Mouse (Mus musculus): ENCODE results near the gene Cd3e. TPM values are rescaled to one million over a fixed set of nuclear protein-coding genes. Genes with fewer than 3 reads are reported as not detected.
A peak's percentile ranks its signal among the peaks of the same experiment; 100 is the strongest.
"Not testable (repeated sequence)": the region's sequence is repeated elsewhere in the genome, so short reads cannot be mapped to it uniquely, and the experiment has no call there.

Cd3e gene
- total RNA-seq (2014; fragmentation: Nextera tagmentation) (not detected in 2 replicates), total RNA-seq (2017) (not detected in 2 replicates)

GRCm38 (mm10) chr9:45009180-45010078 is at the start of gene Cd3e:
Gene Cd3e (minus strand): TSS chr9:45009627.
- no peak for ATAC-seq (replicated peaks; ENCODE audit: poor library complexity, severe bottlenecking)

DNA sequence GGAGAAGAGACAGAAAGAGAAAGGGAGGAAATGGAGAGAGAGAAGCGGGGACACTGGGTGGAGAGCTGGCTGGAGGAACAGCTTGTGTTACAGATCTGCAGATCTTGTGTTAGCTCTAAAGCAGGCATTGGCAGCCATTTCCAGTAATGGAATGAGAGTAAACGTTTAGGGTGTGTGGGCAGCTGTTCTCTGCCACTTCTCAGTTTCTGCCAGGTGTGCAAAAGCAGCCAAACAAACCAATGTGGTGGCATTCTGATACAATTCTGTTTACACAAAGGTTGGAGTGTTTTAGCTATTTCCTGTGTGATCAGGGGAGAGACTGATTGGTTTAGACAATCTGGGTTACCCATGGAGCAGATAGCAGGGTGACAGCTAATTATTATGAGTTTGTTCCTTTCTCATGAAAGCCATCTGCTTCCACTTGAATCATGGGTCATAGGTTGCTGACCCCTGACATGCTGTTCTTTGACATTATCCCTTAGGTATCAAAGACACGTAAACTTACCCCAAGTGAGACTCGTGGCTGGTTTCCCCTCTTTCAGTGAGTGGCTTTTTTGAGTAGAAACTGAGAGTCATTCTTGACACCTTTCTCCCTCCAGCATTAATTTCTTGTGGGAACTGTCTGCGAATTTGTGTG is 49.0 kb upstream of the Cd3e start:
- ATAC-seq (replicated peaks; ENCODE audit: poor library complexity, severe bottlenecking) = no peak

GRCm38 (mm10) chr9:45055082-45055713 is 45.8 kb upstream of the Cd3e start, which contains the start of gene Mpzl3:
Gene Mpzl3 (plus strand): TSS chr9:45055186.
- peak; percentile 84 for ATAC-seq (replicated peaks; ENCODE audit: poor library complexity, severe bottlenecking)

DNA sequence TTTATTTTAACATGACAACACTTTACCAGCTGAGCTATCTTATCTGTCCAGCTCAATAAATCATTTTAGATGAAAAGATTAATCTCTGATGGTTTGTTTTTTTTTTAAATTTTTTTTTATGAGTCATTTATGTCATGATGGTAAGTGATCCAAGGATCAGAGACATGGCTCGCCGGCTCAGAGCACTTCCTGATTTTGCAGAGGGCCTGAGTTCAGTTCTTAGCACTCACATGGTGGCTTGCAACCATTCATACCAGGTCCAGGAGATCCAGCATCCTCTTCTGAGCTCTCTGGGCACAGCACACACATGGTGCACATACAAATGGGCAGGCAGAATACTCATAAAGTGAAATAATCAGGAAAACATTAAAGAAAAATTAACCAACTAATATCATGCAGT is 40.9 kb upstream of the Cd3e start:
- no peak for ATAC-seq (replicated peaks; ENCODE audit: poor library complexity, severe bottlenecking)

DNA sequence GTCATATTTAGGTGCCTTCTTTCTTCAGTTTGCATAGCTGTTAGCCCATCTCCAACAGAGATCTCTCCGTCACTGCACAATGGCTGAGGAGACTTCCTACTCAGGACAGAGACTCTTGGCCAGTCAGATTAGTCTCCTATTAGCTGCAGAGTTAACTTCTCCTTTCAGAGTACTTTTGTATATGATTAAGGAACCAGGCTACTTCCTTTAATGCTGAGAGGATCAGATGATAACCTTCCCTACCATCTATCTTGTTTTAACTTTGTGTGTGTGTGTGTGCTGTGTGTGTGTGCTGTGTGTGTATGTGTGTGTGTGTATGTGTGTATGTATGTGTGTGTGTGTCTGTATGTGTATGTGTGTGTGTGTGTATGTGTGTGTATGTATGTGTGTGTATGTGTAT is 40.3 kb upstream of the Cd3e start:
- ATAC-seq (replicated peaks; ENCODE audit: poor library complexity, severe bottlenecking) = peak; percentile 88

GRCm38 (mm10) chr9:45048511-45048910 is 39.1 kb upstream of the Cd3e start:
- peak; percentile 46 for ATAC-seq (replicated peaks; ENCODE audit: poor library complexity, severe bottlenecking)

DNA sequence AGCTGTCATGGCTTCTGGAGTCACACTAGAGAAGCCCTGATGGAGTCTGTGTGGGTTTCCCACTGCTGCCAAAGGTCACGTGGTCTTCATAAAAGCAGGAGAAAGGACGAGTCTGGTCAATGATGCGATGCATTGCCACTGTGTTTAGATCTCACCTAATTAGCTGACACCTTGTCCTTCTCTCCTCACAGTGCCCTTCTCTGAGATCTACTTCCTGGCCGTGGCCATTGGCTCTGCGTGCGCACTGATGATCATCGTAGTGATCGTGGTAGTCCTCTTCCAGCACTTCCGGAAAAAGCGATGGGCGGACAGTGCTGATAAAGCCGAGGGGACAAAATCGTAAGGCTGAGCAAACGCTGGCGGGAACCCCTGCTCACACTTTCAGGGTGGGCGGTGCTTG is 37.5 kb upstream of the Cd3e start:
- no peak for ATAC-seq (replicated peaks; ENCODE audit: poor library complexity, severe bottlenecking)

DNA sequence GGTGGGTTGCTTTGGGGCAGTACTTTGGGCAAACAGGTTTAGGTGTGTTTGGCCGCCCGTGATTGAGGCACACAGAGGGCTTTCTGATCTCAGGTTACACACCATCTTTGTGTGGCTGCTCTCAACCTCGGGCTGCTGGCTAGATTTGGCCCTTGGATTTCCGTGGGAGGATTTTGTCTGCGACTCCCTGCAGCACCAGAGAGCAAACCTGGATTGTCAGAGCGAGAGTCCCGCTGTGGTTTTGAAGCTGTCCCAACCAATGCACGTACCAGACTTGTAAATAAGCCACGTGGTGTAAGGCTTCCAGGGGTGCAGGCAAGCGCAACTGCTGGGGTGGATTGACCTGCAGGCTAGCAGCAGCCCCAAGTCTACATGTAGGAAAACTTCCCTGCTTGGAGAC is 33.5 kb upstream of the Cd3e start:
- no peak for ATAC-seq (replicated peaks; ENCODE audit: poor library complexity, severe bottlenecking)

GRCm38 (mm10) chr9:45042056-45042720 is 32.8 kb upstream of the Cd3e start:
- ATAC-seq (replicated peaks; ENCODE audit: poor library complexity, severe bottlenecking) = peak; percentile 35; the same call in 1 of the 2 replicates

GRCm38 (mm10) chr9:45041131-45041838 is 31.9 kb upstream of the Cd3e start:
- peak; percentile 46 for ATAC-seq (replicated peaks; ENCODE audit: poor library complexity, severe bottlenecking)

- ATAC-seq (replicated peaks; ENCODE audit: poor library complexity, severe bottlenecking) = no peak
Measured at GRCm38 (mm10) chr9:45040066-45040845, 30.8 kb upstream of the Cd3e start.

GRCm38 (mm10) chr9:45039499-45039898 is 30.1 kb upstream of the Cd3e start, which contains the start of gene Mpzl2:
Gene Mpzl2 (plus strand): TSS chr9:45039799.
- no peak for ATAC-seq (replicated peaks; ENCODE audit: poor library complexity, severe bottlenecking)

- not testable (repeated sequence) for ATAC-seq (replicated peaks; ENCODE audit: poor library complexity, severe bottlenecking)
Measured at GRCm38 (mm10) chr9:45037803-45038202, 28.4 kb upstream of the Cd3e start.

DNA sequence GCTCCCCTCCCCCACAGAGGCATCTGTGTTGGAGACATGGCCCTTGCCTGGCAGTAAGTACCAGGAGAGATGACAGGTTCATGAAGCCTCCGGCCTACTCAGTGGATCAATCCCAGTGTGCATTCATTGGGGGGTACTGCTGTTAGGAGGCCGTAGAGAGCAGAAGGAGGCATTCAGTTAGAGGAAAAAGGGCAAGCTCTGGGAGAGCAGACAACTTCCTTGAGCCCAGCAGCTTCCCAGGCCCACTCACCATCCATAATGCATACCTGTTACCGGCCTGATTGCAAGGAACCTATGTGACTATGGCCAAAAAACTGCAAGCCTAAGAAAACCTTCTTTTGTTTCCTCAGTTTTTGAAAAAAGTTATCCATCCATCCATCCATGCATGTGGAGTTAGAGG is 25.1 kb upstream of the Cd3e start:
- ATAC-seq (replicated peaks; ENCODE audit: poor library complexity, severe bottlenecking) = no peak

DNA sequence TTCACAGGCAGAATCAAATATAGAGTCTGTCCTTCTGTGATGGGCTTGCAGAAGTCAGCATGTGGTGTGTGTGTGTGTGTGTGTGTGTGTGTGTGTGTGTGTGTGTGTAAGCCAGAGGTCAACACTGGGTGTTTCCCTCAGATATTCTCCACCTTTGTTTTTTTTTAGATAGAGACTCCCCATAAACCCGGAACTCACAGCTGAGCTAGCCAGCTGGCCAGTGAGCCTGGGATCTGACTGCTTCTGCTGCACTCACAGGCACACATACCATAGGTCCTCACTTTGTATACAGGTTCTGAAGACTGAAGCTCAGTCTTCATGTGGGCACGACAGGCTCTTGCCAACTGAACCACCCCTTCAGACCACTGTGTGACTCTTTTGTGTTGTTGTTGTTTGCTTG is 22.8 kb upstream of the Cd3e start:
- ATAC-seq (replicated peaks; ENCODE audit: poor library complexity, severe bottlenecking) = no peak

- ATAC-seq (replicated peaks; ENCODE audit: poor library complexity, severe bottlenecking) = no peak
Measured at GRCm38 (mm10) chr9:45030341-45030740, 20.9 kb upstream of the Cd3e start.

DNA sequence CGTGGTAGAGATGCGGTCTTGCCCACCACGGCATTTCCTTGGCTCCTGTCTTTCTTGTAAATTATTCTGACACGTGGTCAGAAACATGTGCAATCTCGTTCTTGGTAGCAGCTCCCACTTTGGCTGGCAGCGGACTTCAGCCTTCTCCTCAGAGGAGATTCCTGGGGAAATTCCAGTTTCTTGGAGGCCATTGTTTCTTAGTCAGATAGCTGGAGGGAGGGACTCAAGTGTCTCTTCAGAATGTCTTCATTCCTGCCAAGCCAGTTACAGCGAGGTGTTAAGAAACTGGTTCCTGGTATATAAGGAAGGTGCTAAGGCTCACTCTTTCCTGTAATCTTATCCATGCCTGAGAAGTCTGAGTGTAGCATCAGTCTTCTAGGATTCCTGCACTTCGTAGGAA is 17.9 kb upstream of the Cd3e start:
- ATAC-seq (replicated peaks; ENCODE audit: poor library complexity, severe bottlenecking) = no peak

DNA sequence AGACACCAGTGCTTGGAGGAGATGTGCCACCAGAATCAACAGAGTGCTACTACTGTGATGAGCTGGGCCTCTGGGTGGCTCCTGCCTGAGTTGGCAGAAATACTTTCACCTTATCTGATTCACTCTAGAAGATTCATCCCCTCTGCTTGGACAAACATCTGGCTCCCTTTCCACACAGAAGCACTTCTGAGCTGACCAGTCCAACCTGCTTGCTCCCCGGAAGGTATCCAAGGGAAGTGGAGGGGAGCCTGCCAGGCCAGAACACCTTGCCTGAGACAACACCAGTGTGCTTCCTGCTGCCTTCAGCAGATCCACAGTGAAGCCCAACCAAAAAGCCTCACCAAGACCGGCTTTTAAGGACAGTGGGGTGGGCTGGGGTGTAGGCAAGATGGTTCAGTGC is 14.8 kb upstream of the Cd3e start:
- ATAC-seq (replicated peaks; ENCODE audit: poor library complexity, severe bottlenecking) = no peak

- ATAC-seq (replicated peaks; ENCODE audit: poor library complexity, severe bottlenecking) = no peak
Measured at GRCm38 (mm10) chr9:45023638-45024037, 14.2 kb upstream of the Cd3e start.

Data from granulocyte monocyte progenitor cell, adult 5-6 weeks (primary cell).